Mouse (Mus musculus) layer of hippocampus, postnatal 14 days (tissue): Measurements from ENCODE around the gene Nadsyn1. TPM values are rescaled to one million over a fixed set of nuclear protein-coding genes. Genes with fewer than 3 reads are reported as not detected.

Source experiments
- DNase-seq, 2 experiments: peaks; one replicate each; pipeline ENCODE4 v3.0.0; 2021 to 2022; ENCODE audit warnings: low spot score in 2 of 2, mixed read lengths in 1 of 2
- long read RNA-seq, 2 experiments: library from polyadenylated mRNA; stranded (forward); transcript quantifications; one replicate each; pipeline ENCODE4 v2.0.0; 2021
- total RNA-seq, 2 experiments: library from RNA; stranded (reverse); gene quantifications; 2 replicates each; pipeline ENCODE4 v1.2.3; 2021

The Nadsyn1 gene
- 1 to 10 TPM; 5.7 to 6.3 TPM for total RNA-seq
- long read RNA-seq, experiment 1, partial matches to known transcripts, result 1 of 3 reads
- long read RNA-seq, experiment 1, other reads (novel, unspliced or antisense), result 1 of 3 reads
- long read RNA-seq, experiment 2, partial matches to known transcripts, result 1 of 2 reads
- long read RNA-seq, experiment 2, other reads (novel, unspliced or antisense), result 1 of 2 reads

DNA sequence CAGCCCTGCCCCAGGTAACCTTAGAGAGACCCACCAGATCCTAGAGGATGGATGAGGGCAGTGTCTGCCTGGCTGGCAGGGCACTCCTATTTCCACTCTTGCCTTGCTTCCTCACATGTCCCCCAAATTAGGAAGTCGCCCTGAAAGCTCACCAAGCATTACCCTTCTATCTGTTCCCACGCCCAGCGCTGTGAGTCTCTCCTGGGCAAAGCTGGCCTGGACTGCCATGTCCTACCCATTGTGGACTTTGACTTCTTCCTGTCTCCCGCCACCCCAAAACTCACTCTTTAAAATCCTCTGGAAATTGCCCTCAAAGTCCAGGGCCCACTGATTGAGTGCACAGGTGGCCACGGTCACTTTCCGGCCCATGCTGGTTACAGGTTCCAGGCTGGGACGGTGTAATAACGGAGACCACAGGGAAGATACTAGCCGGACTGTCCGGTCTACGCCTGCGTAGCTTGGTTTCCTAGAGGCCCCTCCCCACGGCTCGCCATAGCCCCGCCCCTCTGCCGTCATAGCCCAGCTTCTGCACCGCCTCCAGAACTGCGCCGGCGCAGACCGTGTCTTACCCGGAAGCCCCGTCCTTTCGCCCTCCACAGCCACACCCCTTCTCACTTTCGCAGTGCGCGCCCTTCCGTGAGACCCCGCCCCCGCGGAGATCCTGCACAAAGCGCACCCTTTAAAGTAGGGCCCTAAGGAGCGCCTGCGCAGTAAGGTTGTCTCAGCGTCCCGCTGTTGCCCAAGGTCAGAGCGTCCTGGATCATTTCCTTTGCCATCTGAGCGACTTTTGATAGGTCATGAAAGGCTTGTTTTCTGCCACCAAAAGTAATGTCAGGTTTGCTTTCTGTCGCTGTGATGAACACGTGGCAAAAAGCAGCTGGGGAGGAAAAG lies at the start of gene Nadsyn1, which contains the start of gene Dhcr7:
TSS of gene Nadsyn1 (minus strand) at position 475 of the 891 bp plus-strand sequence.
TSS of gene Dhcr7 (plus strand) at position 771 of the 891 bp plus-strand sequence.
- DNase-seq, result peak; percentile 97 to 99

DNA sequence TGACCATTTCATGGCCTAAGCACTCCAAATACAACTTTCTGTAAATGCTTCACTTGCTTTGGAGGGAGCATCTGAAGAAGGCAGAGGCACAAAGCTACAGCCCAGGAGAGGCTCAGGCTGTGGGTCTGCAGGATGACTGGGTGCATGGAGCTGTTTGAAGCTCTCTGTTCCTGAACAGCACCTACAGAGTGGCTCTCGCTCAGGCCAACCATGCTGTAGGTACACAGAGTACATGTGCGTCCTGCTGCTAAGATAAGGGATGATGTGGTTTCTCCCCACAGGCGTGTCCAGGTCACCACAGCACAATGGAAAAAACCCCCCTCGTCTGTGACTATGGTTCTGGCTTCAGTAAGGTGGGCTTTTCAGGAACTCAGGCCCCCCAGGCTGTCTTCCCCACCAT lies 46.2 kb upstream of the Nadsyn1 start:
- DNase-seq, result no peak

DNA sequence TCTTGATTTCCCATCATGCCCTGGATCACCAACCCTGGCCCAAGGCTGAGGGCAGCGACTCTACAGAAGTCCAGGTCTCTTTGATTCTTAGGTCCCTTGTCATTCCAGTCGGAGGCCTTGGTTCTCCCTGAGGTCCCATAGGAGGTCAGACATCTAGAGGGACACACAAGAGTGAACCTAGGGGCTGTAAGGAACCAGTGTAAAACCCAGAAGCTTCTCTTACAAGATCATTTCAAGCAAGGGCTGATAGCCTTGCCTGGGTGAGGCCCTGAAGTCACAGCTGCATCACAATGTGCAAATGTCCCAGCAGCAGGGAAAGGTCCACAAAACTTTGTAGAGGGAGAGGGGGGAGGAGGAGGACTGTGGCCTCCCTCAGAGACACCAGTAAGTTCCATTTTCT lies 43.9 kb upstream of the Nadsyn1 start, which contains the start of gene Gm498:
TSS of gene Gm498 (plus strand) at position 301 of the 400 bp plus-strand sequence.
- DNase-seq, result no peak

DNA sequence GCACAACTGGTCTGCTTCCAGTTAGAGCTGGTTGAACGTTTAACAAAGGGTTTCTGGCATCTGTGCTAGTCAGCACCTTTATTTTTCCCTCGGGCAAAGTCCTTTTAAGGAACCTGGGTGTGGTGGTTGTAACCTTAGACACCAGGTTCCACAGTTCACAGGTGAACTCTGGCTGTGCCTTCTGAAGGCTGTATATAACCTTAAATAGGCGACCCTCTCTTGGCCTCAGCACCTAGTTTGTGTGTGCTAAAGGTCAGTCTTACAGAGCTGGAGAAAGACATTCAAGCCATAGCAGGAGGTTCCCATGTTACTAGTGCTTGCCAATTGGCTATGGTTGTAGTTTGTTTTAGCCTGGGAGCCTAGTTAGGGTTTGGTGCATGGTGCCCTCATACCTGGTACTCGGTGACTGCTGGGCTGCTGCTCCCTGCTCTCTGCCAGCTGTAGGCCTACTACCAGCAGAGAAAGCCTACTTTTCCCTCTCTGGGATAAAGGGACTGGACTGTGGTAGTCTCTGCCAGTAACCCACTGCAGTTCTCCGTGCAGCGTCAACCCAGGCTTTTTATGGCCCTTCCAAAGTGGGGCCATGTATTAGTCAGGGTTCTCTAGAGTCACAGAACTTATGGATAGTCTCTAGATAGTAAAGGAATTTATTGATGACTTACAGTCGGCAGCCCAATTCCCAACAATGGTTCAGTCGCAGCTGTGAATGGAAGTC lies 26.3 kb upstream of the Nadsyn1 start:
- no peak for DNase-seq

DNA sequence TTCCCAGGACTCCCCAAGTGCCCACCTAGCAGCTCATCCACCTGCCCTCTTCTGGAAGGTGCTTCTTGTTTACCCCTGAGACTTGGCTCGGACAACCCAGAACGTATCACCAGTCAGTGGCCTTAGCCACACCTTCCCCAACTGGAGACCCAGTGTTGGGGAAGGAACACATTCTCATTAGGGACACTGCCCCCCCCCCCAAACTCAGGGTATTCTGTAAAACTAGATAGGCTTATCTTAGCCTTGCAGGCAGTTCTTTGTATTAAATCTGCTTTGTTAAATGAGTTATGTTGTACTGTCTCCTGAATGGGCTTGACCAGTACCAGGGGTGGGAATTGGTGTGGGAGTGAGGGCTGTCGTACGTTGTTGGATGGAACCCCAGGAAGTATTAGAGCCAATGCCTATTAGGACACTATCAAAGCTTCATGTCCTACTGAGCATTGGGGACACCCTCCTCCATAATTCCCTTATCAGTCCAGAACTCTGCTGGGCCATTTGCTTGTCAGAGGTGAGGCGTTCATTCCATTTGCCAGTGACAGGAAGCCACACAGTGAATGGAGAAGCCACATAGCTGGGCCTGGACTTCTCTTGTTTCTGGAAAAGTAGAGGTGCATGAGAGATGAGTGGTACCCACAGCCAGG lies 25.6 kb upstream of the Nadsyn1 start:
- DNase-seq, result no peak

DNA sequence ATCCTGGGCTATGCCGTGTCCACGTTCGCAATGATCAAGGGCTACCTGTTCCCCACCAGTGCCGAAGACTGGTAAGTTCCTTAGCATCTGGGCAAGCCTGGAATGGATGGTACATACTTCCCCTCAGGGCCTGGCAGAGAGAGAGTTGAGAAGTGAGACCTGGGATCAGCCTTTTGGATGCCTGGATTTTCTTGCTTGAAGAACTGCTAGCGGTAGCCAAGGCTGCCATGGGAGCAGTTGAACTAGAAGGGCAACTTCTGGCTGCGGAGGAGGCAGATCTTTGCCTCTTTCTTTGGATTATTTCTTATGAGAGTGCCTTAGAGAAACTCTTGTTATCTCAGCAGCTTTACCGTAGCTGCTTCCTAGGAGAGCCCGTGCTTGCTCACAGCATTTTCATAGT lies 18.7 kb upstream of the Nadsyn1 start:
- no peak for DNase-seq

DNA sequence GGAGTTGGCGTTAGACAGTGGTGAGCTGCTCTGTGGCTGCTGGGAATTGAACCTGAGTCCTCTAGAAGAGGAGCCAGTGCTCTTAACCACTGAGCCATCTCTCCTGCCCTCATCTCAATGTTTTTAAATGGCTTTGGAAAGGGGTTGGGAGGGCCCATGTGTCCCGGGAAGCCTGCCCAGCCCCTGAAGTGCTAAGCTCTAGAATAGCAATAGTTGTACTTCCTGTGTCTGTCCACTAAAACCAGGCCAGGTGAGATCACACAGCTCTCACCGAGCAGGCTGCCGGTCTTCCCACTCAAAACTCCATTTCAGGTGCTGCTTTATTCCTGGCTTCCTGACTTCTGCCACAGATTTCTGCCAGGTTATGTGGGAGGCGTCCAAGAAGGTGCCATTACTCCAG lies 17.5 kb upstream of the Nadsyn1 start:
- no peak for DNase-seq

DNA sequence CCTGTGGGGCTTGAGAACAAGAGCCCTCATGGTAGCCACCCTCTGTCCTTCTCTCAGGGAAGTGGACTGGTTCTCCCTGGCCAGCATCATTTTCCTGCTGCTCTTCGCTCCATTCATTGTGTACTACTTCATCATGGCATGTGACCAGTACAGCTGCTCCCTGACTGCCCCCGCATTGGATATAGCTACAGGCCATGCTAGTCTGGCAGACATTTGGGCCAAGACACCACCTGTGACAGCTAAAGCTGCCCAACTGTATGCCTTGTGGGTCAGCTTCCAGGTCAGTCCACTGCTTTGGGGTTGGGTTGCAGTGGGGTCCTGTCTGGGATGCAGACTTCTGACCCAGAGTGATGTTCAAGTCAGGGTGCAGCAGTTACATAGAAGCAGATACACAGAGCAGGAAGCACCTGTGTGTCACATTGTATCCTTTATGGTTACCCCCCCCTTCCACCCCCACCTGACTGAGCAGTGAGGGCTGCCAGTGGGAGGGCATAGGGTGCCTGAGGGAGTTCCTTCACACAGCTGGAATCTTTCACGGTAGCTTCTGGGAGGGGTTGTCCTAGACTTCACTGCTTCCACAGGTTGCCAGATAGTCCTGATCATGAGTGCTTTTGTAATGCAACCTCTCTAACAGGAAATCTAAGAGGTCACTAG lies 15.2 kb upstream of the Nadsyn1 start:
- DNase-seq, result no peak

DNA sequence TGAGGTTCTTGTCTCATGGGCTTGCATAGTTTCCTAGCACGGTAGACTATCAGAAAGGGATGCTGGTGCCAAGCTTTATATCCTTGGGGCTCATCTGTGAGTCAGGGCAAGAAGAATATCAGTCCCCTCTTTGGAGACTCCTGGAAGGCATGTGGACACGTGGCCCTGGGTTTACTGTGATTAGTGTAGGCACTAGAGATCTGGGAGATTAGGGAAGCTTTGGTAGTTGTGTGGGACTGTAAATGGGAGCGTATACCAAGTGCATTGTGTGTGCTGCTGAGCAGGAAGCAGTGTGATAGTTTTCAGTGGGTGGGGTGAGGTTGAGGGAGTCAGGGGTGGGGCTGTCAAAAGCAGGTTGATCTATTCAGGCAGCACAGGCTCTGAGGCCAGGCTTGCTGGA lies 12.3 kb upstream of the Nadsyn1 start:
- no peak for DNase-seq

DNA sequence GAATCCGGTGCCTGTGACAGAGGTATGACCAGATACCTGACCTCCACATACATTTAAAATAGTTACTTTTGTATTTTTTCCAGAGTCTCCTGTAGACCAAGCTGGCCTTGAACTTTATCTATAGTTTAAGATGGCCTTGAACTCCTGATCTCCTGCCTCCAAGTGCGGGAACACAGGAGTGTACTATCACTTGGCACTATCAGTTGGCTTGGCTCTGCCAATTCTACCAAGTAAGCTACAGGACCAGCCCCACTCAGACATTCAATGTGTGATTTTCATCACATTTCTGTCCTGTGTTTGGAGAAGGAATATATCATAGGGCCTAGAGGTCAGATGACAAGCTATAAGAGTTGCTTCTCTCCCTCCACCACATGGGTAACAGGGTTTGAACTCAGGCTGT lies 11.7 kb upstream of the Nadsyn1 start:
- no peak for DNase-seq

DNA sequence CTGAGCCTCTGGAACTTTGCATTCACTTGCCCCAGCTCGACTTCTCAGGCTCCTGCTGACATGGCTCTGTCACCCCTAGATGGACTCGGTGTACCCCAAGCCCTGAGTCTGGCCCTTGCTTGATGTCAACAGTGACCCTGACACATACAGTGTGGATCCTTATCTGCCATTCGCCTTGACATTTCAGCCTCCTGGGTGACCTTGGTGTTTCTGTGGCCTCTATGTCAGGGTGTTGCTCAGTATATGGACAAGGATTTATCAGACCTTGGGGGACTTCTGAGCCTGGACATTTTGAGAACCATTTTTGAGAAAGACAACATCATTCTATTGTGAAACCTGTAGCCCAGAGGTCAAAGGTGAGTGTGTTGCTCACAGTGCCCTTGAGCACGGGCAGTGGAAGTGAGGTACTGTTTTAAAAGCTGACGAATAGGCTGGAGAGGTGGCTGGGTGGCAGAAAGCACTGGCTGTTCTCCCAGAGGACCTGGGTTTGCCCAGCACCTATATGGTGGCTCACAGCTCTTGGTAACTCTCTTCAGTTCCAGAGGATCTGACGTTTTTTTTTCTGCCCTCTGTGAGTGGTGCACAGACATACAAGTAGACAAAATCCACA lies 11.0 kb upstream of the Nadsyn1 start:
- no peak for DNase-seq

DNA sequence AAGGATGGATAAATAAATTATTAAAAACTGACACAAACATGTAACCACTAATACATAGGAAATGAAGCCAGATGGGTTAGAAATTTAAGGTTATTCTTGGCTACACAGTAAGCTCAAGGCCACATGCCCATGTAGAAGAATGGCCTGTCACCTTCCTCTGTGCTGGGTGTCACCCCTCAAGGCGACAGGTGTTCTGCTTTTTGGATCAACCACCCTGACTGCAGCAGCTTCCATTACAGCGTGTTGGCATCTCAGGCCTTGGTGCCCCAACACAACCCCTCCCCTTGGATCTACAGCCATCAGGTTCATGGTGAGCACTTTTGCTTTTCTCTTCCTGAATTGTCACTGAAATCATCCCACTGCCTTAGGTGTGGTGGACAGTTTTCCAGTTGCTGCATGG lies 10.0 kb upstream of the Nadsyn1 start:
- no peak for DNase-seq

DNA sequence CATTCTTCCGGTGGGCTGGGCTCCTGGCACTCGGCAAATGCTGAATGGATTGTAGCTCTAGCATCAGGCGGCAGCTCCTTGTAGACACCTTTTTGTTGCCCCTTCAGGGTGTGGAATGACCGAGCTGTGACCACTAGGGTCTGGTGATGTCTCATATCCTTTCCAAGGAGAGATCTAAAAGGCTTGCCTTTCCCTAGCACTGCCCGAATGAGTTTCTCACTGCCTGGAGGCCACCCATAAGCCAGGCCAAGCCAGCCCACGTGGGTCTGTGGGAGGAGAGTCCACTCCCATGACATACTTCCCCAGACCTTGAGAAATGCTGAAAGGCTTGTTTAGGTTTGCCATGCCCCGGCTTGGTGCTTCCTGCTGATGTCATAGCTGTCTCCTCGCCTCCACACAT lies 9.5 kb upstream of the Nadsyn1 start:
- no peak for DNase-seq

DNA sequence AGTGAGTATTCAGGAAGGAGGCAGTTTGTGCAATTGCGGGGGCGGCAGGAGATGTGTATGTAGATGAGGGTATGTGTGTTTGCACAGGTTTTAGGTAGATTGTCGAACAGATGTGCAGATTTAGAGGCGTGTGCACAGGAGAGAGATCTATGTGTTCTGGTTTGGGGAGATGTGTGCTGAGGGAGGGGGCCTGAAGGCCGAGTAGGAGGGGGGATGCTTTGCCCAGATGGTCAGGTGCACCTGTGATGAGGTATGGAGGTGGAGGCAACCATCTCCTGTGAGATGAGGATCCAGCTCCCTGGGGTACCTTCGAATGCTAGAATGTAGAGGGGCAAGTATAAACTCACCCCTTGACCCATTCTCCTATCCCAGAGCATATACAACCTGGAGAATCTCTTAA lies 7.8 kb upstream of the Nadsyn1 start:
- no peak for DNase-seq

DNA sequence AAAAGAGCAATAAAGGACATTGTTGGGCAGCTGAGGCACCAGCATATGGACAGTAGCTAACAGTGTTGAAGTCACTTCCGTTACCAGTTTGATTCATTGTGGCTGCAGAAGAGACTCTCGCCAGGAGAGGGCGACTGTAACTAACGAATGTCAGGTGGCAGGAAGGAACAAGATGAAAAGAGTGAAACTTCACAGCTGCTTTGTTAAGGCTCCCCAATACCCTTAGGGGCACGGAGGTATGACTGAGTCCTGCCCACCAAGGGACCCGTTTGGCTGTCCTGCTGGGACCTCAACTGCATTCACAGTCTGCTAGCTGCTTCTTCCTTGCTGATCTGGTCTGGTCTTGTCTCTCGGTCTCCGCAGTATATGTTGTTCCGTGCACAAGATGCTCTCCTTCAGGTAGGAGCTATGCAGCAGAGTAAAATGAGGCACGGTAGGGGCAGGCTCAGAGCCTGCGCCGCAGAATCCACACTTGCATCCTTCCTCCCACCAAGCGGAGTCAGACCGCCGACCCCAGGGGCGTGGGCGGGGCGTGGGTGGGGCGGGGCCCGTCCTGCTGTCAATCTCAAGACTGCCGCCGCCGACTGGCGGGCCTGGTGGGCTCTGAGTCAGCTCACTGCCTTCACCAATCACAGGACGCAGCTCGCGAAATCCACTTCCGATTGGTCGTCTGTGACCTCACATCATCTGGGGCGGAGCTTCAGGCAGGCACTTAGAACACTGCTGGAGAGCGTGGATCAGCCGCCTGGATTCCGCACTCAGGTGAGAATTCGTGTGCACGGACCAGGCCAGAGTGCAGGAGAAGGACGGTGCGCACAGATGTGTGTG lies 7.1 kb upstream of the Nadsyn1 start:
- DNase-seq, result peak; percentile 93 to 97

DNA sequence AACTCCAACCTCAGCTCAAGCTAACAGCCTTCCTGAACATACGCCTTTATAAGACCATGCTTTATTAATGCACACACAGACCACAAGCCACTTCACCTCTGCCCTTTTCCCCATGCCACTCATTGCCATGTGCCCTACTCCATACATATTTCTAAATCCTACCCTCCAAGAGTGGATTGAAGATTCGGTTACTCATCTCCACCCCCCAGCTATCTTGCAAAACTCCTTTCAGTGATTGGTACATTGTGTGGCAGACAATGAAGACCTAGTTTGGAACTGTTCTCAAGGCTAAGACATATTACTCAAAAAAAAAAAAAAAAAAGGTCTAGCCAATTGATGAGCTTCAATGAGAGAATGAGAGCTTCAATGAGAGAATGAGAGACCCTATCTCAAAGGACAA lies 4.3 kb upstream of the Nadsyn1 start:
- DNase-seq, result no peak

DNA sequence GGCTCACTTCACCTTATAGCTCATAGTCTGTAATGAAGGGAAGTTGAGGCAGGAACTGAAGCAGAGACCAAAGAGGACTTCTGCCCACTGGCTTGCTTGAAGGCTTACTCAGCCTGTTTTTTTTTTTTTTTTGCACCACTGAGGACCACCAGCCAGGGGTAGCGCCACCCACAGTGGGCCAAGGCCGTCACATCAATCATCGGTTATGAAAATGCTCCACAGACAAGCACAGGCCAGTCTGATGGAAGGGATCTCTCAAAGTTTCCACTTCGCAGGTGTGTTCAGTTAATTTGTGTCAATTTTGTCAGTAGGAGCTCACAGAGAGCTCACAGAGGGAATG lies 587 bp upstream of the Nadsyn1 start:
- no peak for DNase-seq

DNA sequence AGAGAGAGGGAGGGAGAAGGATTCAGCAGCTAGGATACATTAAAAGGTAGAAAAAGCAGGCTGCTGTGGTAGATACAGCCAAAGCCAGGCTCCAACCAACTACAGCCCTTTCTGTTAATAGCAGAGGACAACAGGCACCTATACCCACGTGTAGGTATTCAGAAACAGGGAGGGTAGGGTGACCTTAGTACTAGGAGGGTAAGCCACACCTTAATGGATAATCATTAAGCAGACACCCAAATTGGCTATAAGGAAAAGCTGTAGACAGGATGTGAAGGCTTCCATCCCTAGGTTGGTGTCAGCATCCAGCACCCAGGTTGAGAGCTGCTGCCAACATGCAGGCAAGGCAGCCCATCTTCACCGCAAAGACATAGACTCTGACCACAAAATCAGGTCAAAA lies 1.4 kb downstream of the Nadsyn1 start:
- DNase-seq, result no peak

DNA sequence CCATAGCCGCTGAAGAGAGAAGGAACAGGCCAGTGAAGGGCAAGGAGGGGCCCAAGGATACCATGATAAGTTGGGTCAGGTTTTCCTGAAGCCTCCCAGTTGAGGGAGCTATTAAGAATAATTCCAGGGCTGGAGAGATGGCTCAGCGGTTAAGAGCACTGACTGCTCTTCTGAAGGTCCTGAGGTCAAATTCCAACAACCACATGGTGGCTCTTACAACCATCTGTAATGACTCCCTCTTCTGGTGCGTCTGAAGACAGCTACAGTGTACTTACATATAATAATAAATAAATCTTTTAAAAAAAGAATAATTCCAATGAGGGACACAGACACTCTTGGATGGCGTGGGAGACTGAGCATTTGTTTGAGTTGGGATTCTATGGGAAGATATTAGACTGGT lies 3.4 kb downstream of the Nadsyn1 start:
- DNase-seq, result no peak

DNA sequence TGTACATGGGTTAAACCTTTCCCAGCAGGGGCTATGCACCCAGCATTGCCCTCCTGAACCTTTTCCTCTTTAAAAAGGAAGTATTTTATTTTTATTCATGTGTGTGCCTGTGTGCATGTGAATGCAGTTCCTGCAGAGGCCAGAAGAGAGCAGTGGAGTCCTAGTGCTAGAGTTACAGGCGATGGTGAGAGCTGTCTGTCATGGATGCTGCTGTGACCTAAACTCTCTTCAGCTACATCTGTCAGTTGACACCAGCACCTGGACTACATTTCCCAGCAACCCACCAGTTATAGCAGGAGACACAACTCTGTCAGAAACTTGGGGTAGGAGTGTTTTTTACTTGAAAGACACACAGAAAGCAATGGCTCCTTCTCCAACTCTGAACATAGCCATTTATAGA lies 13.7 kb downstream of the Nadsyn1 start:
- DNase-seq, result no peak
